Mouse (Mus musculus): ENCODE results near the gene Otop3.

DNA sequence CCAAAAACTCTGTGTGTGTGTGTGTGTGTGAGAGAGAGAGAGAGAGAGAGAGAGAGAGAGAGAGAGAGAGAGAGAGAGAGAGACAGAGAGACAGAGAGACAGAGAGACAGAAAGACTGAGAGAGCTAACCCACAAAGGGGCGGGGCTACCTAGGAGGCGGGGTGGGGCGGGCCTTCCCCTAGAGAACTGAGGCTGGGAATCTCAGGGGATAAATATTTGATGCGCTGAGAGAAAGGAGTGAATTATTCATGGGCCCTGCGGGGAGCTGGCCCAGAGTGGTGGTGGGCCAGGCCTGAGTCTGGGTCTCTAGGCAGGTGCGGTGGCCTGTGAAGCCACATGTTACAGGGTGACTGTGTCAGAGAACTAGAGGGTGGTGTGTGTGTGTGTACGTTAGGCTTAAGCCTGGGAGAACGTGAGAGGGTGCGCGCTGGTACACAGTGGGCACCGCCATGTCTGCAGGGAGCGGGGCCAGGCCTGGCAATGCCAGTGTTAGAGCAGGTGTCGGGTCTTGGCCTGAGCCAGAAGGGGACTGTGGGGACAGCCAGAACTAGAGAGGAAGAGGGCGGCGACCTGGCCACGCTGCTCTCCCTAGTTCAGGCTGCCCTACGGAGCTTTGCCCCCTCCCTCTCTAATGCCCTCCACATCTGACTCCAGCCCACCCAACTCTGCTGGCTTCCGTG lies 14.7 kb upstream of the Otop3 start:
- TF ChIP-seq GATA1 (IDR thresholded peaks at IDR 0.05; ENCODE audit: low read length) (no peak), TAL1 (IDR thresholded peaks at IDR 0.05; ENCODE audit: low read length) (no peak)
